Mouse (Mus musculus): ENCODE measurements at regions not wholly inside any gene's neighbourhood (a gene's known extent, or its start where the extent isn't known, plus 50 kb on each side); places are given as distances from the start of the nearest gene placed in this dataset.
"Not testable (repeated sequence)": the region's sequence is repeated elsewhere in the genome, so short reads cannot be mapped to it uniquely, and the experiment has no call there.

DNA sequence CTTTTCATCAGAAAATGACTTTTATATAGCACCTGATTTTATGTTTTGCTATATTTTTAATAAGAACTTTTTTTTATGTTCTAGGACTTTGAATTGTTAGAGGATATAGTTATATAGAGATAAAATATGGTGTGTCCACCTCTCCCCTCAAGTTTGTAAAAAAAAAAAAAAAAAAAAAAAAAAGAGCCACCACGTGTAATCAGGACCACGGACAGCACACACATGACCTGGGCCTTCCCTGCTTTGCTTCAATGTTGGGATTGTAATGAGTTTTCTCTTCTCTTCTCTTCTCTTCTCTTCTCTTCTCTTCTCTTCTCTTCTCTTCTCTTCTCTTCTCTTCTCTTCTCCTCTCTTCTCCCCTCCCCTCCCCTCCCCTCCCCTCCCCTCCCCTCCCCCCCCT, 78.5 kb downstream of the 1700010I14Rik start:
- DNase-seq (ENCODE audit: low read depth, low spot score) = not testable (repeated sequence)

- no peak for DNase-seq (ENCODE audit: low read depth, low spot score)
These were observed 80.9 kb downstream of the 1700010I14Rik start for GRCm38 (mm10) chr17:9068859-9069602.

- no peak for DNase-seq (ENCODE audit: low read depth, low spot score)
These were observed 95.5 kb downstream of the 1700010I14Rik start for GRCm38 (mm10) chr17:9083629-9084028.

GRCm38 (mm10) chr17:9127866-9128265, 139.7 kb downstream of the 1700010I14Rik start:
- DNase-seq (ENCODE audit: low read depth, low spot score) = no peak

- DNase-seq (ENCODE audit: low read depth, low spot score) = no peak
These were observed 157.6 kb downstream of the 1700010I14Rik start for GRCm38 (mm10) chr17:9145605-9146223.

- no peak for DNase-seq (ENCODE audit: low read depth, low spot score)
These were observed 162.5 kb downstream of the 1700010I14Rik start for GRCm38 (mm10) chr17:9150654-9151053.

DNA sequence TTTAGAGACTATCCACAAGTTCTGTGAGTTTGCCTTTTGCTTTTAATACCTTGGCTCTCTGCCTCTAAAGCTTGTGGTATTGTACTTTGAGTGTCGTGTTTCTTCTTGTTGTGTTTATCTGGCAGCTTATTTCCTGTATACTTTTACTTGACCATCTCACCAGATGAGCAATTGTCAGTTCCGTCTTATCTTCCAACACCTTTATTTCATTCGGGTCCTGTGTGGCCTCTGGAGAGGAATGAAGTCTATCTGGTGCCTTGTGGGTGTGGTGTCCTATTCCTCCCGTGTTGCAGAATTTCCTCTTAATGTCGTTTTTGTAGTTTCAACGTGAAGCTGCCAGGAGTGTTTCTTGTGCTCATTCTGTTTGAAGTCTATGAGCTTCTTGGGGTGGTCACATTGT, 174.0 kb downstream of the 1700010I14Rik start:
- DNase-seq (ENCODE audit: low read depth, low spot score) = no peak

DNA sequence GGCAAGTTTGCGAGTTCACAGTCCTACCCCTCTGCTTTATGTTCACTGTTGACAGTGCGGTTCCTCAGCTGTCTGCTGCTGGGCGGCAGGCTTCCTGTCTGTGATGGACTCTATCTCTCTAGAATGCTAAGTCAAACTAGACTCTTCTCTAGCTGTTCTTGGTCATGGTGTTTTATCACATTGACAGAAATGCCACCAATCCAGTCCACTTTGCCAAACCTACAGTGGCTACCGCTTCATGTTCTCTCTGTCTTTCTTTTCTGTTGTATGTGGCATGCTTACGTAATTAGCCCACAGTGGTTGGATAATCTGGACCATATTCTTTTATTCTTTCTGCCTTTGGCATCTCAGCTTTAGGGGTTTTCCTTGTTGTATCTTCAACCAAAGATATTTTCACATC, 174.5 kb downstream of the 1700010I14Rik start:
- no peak for DNase-seq (ENCODE audit: low read depth, low spot score)

DNA sequence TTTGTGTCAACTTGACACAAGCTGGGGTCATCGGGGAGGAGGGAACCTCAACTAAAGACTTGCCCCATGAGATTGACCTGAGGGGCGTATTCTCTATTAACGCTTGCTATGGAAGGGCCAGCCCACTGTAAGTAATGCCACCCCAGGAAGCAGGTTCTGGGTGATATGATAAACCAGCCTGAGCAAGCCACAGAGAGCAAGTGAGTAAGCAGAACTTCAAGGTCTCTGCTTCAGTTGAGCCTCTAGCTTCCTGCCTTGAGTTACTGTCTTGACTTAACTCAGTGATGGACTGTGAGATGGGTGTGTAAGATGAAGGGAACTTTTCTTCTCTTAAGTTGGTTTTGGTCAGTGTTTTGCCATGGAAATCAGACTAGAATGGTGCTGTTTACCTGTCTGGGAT, 175.2 kb downstream of the 1700010I14Rik start:
- no peak for DNase-seq (ENCODE audit: low read depth, low spot score)

DNA sequence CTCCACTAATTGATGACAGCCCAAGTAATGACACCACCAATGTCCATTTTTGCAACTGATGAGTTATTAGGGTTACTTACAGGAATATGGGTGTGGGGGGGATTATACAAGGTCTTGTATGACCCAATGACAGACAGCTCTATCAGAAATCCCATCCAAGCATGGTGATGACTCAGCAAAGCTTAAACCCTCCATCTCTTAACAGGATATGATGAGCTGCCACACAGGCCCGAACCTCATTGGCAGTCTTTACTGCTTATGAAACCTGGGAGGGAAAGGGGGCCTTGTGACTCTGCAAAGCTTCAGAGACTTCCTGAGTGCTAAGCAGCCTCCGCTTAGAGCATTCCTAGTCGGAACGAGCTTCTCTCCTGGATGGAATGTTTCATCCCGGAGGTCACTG, 176.4 kb downstream of the 1700010I14Rik start:
- DNase-seq (ENCODE audit: low read depth, low spot score) = no peak

- DNase-seq (ENCODE audit: low read depth, low spot score) = peak; percentile 43
These were observed 179.0 kb downstream of the 1700010I14Rik start for GRCm38 (mm10) chr17:9167161-9167560.

GRCm38 (mm10) chr17:9167571-9168201, 179.6 kb downstream of the 1700010I14Rik start:
- DNase-seq (ENCODE audit: low read depth, low spot score) = no peak

DNA sequence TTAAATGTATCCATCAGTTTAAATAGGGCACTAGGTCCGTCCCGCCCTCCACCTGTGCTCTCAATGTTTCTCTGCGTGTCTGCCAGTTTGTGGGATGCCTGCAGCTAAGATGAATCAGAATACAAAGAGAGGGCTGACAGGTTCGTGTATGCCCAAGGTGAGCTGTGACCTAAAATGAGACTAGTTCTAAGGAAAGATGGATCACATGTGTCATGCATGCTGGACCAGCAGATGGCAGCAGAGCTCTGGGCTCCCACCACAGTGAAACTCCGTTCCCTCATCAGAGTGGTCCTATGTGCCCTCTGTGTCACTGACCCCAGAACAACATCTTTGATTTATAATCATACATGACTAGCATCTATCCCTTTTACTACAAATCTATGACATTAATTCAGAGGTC, 180.3 kb downstream of the 1700010I14Rik start:
- peak; percentile 43 for DNase-seq (ENCODE audit: low read depth, low spot score)

DNA sequence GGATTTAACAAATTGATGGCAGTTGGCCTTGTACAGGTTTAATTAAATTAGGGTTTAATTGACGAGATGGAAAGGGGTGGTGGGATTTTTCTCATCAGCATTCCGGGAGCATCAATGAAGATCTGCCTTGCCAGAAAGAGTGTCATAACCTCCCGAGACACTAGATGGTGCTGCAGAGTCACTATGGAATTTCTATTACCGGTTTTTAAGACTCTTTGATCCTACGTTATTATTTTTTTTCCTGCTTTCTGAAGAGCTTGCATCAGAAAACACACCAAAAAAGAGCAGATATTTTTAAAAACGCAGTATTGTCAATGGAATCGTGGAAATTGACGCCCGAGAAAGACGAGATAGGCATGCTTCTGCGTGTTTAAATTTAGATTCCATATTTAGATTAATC, 181.2 kb downstream of the 1700010I14Rik start:
- DNase-seq (ENCODE audit: low read depth, low spot score) = no peak

DNA sequence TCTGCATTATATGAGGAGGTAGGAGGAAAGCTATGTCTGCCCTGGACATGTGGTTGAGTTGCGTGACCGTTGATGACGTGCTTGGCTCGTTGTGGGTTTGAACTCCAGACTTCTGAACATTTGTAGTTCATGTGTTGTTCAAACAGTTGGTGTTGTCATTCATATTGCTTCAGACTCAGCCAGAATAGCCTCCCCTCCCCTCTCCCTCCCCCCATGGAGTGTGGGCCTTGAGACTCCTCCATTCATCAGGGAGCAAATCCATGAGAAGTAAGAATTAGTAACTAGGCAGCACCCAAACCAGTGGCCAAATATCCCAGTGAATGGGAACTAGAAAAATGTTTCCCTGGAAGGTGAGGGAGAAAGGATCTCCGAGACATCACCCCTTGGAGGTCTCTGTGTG, 209.0 kb downstream of the 1700010I14Rik start:
- DNase-seq (ENCODE audit: low read depth, low spot score) = no peak

DNA sequence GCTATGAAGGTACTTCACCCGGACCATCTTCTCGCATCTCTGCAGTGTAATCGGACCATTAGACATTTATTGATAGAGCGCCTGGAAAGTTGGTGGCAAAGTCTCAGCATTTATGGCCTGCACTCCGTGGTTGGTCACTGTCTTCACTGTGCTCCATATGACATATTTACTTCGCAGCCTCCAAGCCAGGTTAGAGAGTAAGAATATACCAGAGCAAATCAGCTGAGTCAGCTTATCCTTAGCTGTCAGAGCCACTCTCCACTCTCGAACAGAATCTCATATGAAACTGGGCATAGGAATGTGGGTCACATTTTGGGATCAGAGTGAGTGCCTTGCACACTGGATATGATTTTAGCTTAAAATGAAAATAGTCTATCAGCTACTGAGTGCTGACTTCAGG, 212.3 kb downstream of the 1700010I14Rik start:
- DNase-seq (ENCODE audit: low read depth, low spot score) = no peak

- DNase-seq (ENCODE audit: low read depth, low spot score) = peak; percentile 33
These were observed 214.4 kb downstream of the 1700010I14Rik start for GRCm38 (mm10) chr17:9202496-9202895.

- DNase-seq (ENCODE audit: low read depth, low spot score) = no peak
These were observed 211.2 kb upstream of the Gm17728 start for GRCm38 (mm10) chr17:9210626-9211025.

- no peak for DNase-seq (ENCODE audit: low read depth, low spot score)
These were observed 198.8 kb upstream of the Gm17728 start for GRCm38 (mm10) chr17:9223097-9223496.

DNA sequence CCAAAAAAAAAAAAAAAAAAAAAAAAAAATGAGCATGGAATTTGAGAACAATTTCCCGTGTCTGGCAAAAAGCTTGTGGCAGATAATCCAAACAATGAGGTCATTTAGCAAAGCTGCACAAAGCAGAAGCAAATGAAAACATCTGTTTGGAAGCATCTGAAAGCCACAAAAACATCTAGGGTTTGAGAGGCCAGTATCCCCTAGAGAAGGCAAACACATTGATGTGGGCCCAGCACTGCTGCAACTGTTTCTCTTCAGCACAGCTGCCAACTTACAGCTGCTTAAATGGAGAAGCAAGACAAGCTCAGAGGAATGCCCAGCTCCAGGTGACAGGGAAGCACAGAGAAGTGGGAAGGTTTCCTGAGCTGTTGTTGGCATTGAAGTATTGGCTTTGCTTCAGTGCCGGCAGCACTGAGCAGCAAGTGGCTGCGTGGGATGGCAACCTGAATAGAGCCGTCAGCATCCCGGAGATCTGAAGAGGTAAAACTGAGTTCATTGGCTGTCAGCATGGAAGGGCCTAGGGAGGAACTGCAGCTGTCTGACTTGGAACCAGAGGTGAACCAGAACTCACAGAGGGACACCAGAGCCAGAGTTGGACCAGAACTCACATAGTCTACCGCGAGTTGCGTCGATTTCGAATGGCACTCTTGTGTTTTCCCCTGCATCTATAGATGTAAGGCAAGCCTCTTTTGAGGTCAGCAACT, 193.8 kb upstream of the Gm17728 start:
- DNase-seq (ENCODE audit: low read depth, low spot score) = no peak

- no peak for DNase-seq (ENCODE audit: low read depth, low spot score)
These were observed 186.7 kb upstream of the Gm17728 start for GRCm38 (mm10) chr17:9235141-9235571.

DNA sequence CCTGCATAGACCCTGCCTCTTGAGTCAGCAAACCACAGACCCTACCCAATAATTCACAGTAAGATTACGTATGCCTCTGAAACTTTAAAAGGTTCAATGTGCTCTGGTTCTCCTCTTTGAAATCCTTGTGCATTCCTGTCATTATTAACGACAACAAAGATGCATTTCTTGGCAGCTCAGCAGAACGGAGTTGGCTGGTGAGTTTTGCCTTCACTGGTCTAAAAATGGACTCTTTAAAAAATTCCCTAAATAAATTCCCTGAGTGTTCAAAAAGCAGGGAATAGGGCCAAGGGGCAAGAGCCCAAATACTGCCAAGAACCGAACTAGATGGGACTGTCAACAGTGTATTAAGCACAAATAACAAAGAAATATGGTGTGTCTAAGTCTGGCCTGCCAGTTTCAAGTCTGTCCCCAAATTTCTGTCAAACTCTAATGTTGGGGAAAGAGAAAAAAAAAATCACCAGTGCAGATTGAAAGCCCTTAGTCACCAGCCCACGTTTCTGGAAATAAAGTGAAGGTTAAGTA, 163.2 kb upstream of the Gm17728 start:
- DNase-seq (ENCODE audit: low read depth, low spot score) = no peak

All from WW6 (cell line).